In genomic region chr13:52185574-52185973, GRCm38 (mm10) we compare ENCODE assay signal across 35 mouse cellular contexts.
"Had no signal": no experiment of that assay in that cellular context is flagged by ENCODE, and none has a peak within 500 bp of the region (broad histone marks: within the 10 kb centered on the region; RNA-seq: fewer than 3 reads in every experiment).

No protein-coding gene starts in this region.

- ATAC-seq: hindbrain, embryonic 16.5 days; hindbrain, postnatal 0 days; inflammation-experienced regulatory T-cells, adult 6 months; intestine, embryonic 15.5 days; intestine, embryonic 16.5 days; intestine, postnatal 0 days had no signal

- H3K4me1 ChIP-seq: intestine, embryonic 15.5 days; kidney, embryonic 15.5 days had no signal

- H3K27me3 ChIP-seq: heart, embryonic 12.5 days; heart, embryonic 13.5 days; heart, embryonic 15.5 days; hindbrain, embryonic 15.5 days; intestine, embryonic 15.5 days; kidney, embryonic 15.5 days had no signal

- DNase-seq: heart, postnatal 10 days; heart, postnatal 14 days; heart, postnatal 36 days; heart, postnatal 4 days; kidney, adult 11 months; kidney, adult 18-20 months; kidney, adult 2 months; kidney, adult 8-10 months; kidney, adult 9 months; kidney, postnatal 10 days; kidney, postnatal 14 days; kidney, postnatal 25 days; kidney, postnatal 36 days; kidney, postnatal 4 days; layer of hippocampus, adult 9-11 months; layer of hippocampus, postnatal 36 days had no signal

- H3K4me2 ChIP-seq: heart, embryonic 11.5 days; heart, embryonic 12.5 days; heart, embryonic 13.5 days; heart, embryonic 15.5 days; hindbrain, embryonic 12.5 days; hindbrain, embryonic 13.5 days; hindbrain, embryonic 14.5 days; hindbrain, embryonic 15.5 days; intestine, embryonic 15.5 days; kidney, embryonic 15.5 days had no signal

- H3K27ac ChIP-seq: heart, embryonic 10.5 days; heart, embryonic 13.5 days; heart, embryonic 15.5 days; hindbrain, embryonic 10.5 days; hindbrain, embryonic 12.5 days; hindbrain, embryonic 13.5 days; hindbrain, embryonic 14.5 days; hindbrain, embryonic 15.5 days; hindbrain, postnatal 0 days; intestine, embryonic 15.5 days; kidney, embryonic 15.5 days; kidney, postnatal 0 days; layer of hippocampus, adult 2 months had no signal

- H3K9ac ChIP-seq: heart, embryonic 12.5 days; heart, embryonic 13.5 days; heart, embryonic 15.5 days; hindbrain, embryonic 12.5 days; hindbrain, embryonic 13.5 days; hindbrain, embryonic 14.5 days; hindbrain, embryonic 15.5 days; intestine, embryonic 15.5 days; kidney, embryonic 15.5 days had no signal

- H3K4me3 ChIP-seq: heart, embryonic 10.5 days; heart, embryonic 12.5 days; heart, embryonic 13.5 days; heart, embryonic 15.5 days; hindbrain, embryonic 10.5 days; hindbrain, embryonic 12.5 days; hindbrain, embryonic 13.5 days; hindbrain, embryonic 15.5 days; intestine, embryonic 15.5 days; kidney, embryonic 15.5 days; layer of hippocampus, adult 2 months had no signal

- H3K9me3 ChIP-seq: heart, embryonic 10.5 days; heart, embryonic 12.5 days; heart, embryonic 13.5 days; heart, embryonic 15.5 days; hindbrain, embryonic 10.5 days; hindbrain, embryonic 12.5 days; hindbrain, embryonic 13.5 days; hindbrain, embryonic 15.5 days; intestine, embryonic 15.5 days; kidney, embryonic 15.5 days had no signal

- H3K36me3 ChIP-seq: heart, embryonic 10.5 days; heart, embryonic 12.5 days; heart, embryonic 13.5 days; heart, embryonic 15.5 days; hindbrain, embryonic 10.5 days; hindbrain, embryonic 12.5 days; hindbrain, embryonic 13.5 days; hindbrain, embryonic 15.5 days; intestine, embryonic 15.5 days; kidney, embryonic 15.5 days had no signal
